In the genomic region with DNA sequence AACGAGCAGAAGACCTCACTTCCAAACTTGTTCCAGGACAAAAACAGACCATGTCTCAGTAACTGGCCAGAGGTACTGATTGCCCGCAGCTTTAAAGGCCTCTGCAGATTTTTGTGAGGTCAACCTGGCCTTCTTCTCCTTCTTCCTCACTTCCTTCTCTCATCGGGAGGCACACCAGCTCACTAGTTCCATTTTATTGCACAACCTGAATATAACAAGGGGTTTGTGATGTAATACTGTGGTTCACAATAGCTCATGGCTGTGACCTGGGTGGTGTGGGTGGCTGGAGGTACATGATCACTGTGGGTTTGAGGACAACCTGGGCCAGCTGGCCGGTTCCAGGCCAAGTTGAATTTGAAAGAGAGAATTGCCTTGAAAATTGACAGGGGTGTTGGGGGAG, we compare ENCODE assay signal across 30 mouse cellular contexts. TPM values are rescaled to one million over a fixed set of nuclear protein-coding genes. Genes with fewer than 3 reads are reported as not detected.
DNase-seq lines count a peak whose midpoint lies in the region; ATAC-seq lines count a peak whose summit lies in the region.
"Had no signal": no experiment of that assay in that cellular context is flagged by ENCODE, and none has a peak within 500 bp of the region (broad histone marks: within the 10 kb centered on the region; RNA-seq: fewer than 3 reads in every experiment).

No protein-coding gene starts in this region.

- 0 out of 2 replicates have a peak overlapping the region, but pooled peaks have one; percentile 16 for H3K9ac ChIP-seq in heart, embryonic 11.5 days (ENCODE audit: low read depth, low read length)
- H3K9ac ChIP-seq in liver, embryonic 11.5 days (ENCODE audit: low read depth, low read length), result no peak overlapping the region
- H3K9ac ChIP-seq: embryonic facial prominence, embryonic 13.5 days; embryonic facial prominence, embryonic 15.5 days; forebrain, embryonic 13.5 days; forebrain, embryonic 15.5 days; forebrain, postnatal 0 days had no signal

- ATAC-seq in heart, embryonic 11.5 days (replicated peaks; ENCODE audit: insufficient number of reproducible peaks, low FRiP score, low TSS enrichment), result no peak
- ATAC-seq in common myeloid progenitor, adult 5-6 weeks (replicated peaks; ENCODE audit: low read depth, poor library complexity, severe bottlenecking), result peak; percentile 29
- peak; percentile 54 for ATAC-seq in megakaryocyte, adult 5-6 weeks (ENCODE audit: poor library complexity, severe bottlenecking)
- no peak for ATAC-seq in liver, embryonic 11.5 days (replicated peaks; ENCODE audit: low FRiP score)
- no peak for ATAC-seq in activated CD4-positive, CD25-positive, alpha-beta regulatory T cell, adult 4 months
- ATAC-seq: CD4-positive, CD25-positive, alpha-beta regulatory T cell, adult 4 months; forebrain, embryonic 13.5 days; forebrain, embryonic 15.5 days; forebrain, postnatal 0 days; Patski had no signal

- H3K36me3 ChIP-seq in heart, embryonic 11.5 days (ENCODE audit: control insufficient read depth, insufficient read depth, low read length), result peaks cover 39% of the 10 kb centered on the region
- peaks cover 63% of the 10 kb centered on the region for H3K36me3 ChIP-seq in liver, embryonic 11.5 days (ENCODE audit: control insufficient read depth, insufficient read depth, low read length)

- H3K4me1 ChIP-seq in heart, embryonic 11.5 days (ENCODE audit: control insufficient read depth, insufficient read depth, low read length), result 0 out of 2 replicates have a peak, but pooled peaks cover 2% of the 10 kb centered on the region
- no peaks in the 10 kb centered on the region for H3K4me1 ChIP-seq in liver, embryonic 11.5 days (replicated peaks; ENCODE audit: control insufficient read depth, insufficient read depth, low read length)
- H3K4me1 ChIP-seq: embryonic facial prominence, embryonic 13.5 days; embryonic facial prominence, embryonic 15.5 days; forebrain, embryonic 13.5 days; forebrain, embryonic 15.5 days had no signal

- no peaks in the 10 kb centered on the region for H3K9me3 ChIP-seq in heart, embryonic 11.5 days (replicated peaks; ENCODE audit: control insufficient read depth, low read length)
- H3K9me3 ChIP-seq in liver, embryonic 11.5 days (ENCODE audit: control insufficient read depth, low read length), result no peaks in the 10 kb centered on the region
- H3K9me3 ChIP-seq: embryonic facial prominence, embryonic 13.5 days; embryonic facial prominence, embryonic 15.5 days; forebrain, embryonic 13.5 days; forebrain, embryonic 15.5 days; G1E had no signal

- no peak overlapping the region for H3K27ac ChIP-seq in heart, embryonic 11.5 days (ENCODE audit: low read depth, low read length)
- no peak overlapping the region for H3K27ac ChIP-seq in liver, embryonic 11.5 days (ENCODE audit: low read depth, low read length)
- H3K27ac ChIP-seq: embryonic facial prominence, embryonic 13.5 days; embryonic facial prominence, embryonic 15.5 days; forebrain, embryonic 13.5 days; forebrain, embryonic 15.5 days had no signal

- H3K4me2 ChIP-seq in heart, embryonic 11.5 days, result no peak overlapping the region
- no peak overlapping the region for H3K4me2 ChIP-seq in liver, embryonic 11.5 days
- H3K4me2 ChIP-seq: embryonic facial prominence, embryonic 13.5 days; embryonic facial prominence, embryonic 15.5 days; forebrain, embryonic 13.5 days; forebrain, embryonic 15.5 days had no signal

- no peak overlapping the region for H3K4me3 ChIP-seq in heart, embryonic 11.5 days (ENCODE audit: low read depth, low read length)
- no peak overlapping the region for H3K4me3 ChIP-seq in liver, embryonic 11.5 days (ENCODE audit: low read depth, low read length)
- H3K4me3 ChIP-seq: embryonic facial prominence, embryonic 13.5 days; embryonic facial prominence, embryonic 15.5 days; erythroblast, embryonic 14.5 days; forebrain, embryonic 13.5 days; forebrain, embryonic 15.5 days had no signal

- WGBS in heart, embryonic 11.5 days (ENCODE audit: insufficient replicate concordance), result 88% methylated on average over 4 of the region's 4 CpGs
- 81% methylated on average over 4 of the region's 4 CpGs for WGBS in liver, embryonic 11.5 days

- no peaks in the 10 kb centered on the region for H3K27me3 ChIP-seq in heart, embryonic 11.5 days (ENCODE audit: control insufficient read depth, insufficient read depth, low read length)
- no peaks in the 10 kb centered on the region for H3K27me3 ChIP-seq in liver, embryonic 11.5 days (replicated peaks; ENCODE audit: control insufficient read depth, insufficient read depth, low read length)
- H3K27me3 ChIP-seq: CH12.LX; embryonic facial prominence, embryonic 13.5 days; embryonic facial prominence, embryonic 15.5 days; forebrain, embryonic 13.5 days; forebrain, embryonic 15.5 days; Patski had no signal

- DNase-seq in heart, adult 18-20 months, result no peak
- DNase-seq in liver, embryonic 11.5 days (ENCODE audit: low spot score), result no peak
- DNase-seq in layer of hippocampus, adult 8-10 months (ENCODE audit: low spot score in 2 of 2), result no peak
- DNase-seq: adrenal gland, adult 8-10 months; B cell, adult 2 months; cerebellum, adult 11 months; cerebellum, adult 18-20 months; cerebellum, adult 8-10 months; cerebellum, adult 9-11 months; cerebellum, postnatal 25 days; embryo, embryonic 11 days; forebrain, postnatal 0 days had no signal

RNA-seq across cellular contexts. Expression of a gene that starts 31.1 kb away (rescaled TPM):
- polyA plus RNA-seq in heart, embryonic 11.5 days (2014; fragmentation: Nextera tagmentation; extraction: Ambion mirVana), result 3.3 and 5.1 TPM in 2 replicates
- 10 to 100 TPM; 14.2 to 14.8 TPM for total RNA-seq in heart, adult 18-20 months (2021)
- total RNA-seq in common myeloid progenitor, adult 5-6 weeks (2017), result 0.09 and 1.4 TPM in 2 replicates
- 0.31 and 0.87 TPM in 2 replicates for total RNA-seq in megakaryocyte, adult 5-6 weeks (2015)
- total RNA-seq in megakaryocyte, adult 5-6 weeks (2017), result 0.88 and 0.98 TPM in 2 replicates
- 3.2 and 4.1 TPM in 2 replicates for polyA plus RNA-seq in liver, embryonic 11.5 days (2014; fragmentation: Nextera tagmentation; extraction: Ambion mirVana)
- total RNA-seq in layer of hippocampus, adult 8-10 months (2022), result 100 to 1,000 TPM; 253 to 279 (median 259) TPM
- polyA plus RNA-seq in activated CD4-positive, CD25-positive, alpha-beta regulatory T cell, adult 4 months (2017; shearing (Covaris generic)), result under 1 TPM in 1 of 2 experiments, not detected in 1; 0.53 TPM
- total RNA-seq: G1E had no signal
- polyA plus RNA-seq: G1E had no signal

RNA-seq across cellular contexts. Expression of a gene that starts 39.8 kb away (rescaled TPM):
- 45.0 and 50.1 TPM in 2 replicates for polyA plus RNA-seq in heart, embryonic 11.5 days (2014; fragmentation: Nextera tagmentation; extraction: Ambion mirVana)
- total RNA-seq in heart, adult 18-20 months (2021), result 10 to 100 TPM; 25.4 to 35.2 TPM
- total RNA-seq in common myeloid progenitor, adult 5-6 weeks (2017), result 150 and 164 TPM in 2 replicates
- total RNA-seq in megakaryocyte, adult 5-6 weeks (2015), result 68.3 and 70.4 TPM in 2 replicates
- total RNA-seq in megakaryocyte, adult 5-6 weeks (2017), result 65.5 and 77.5 TPM in 2 replicates
- 65.7 and 70.3 TPM in 2 replicates for polyA plus RNA-seq in liver, embryonic 11.5 days (2014; fragmentation: Nextera tagmentation; extraction: Ambion mirVana)
- total RNA-seq in layer of hippocampus, adult 8-10 months (2022), result 100 to 1,000 TPM; 120 to 168 (median 151) TPM
- polyA plus RNA-seq in activated CD4-positive, CD25-positive, alpha-beta regulatory T cell, adult 4 months (2017; shearing (Covaris generic)), result 10 to 100 TPM; 53.5 to 55.4 TPM

RNA-seq across cellular contexts. Expression of a gene that starts 59.0 kb away (rescaled TPM):
- polyA plus RNA-seq in heart, embryonic 11.5 days (2014; fragmentation: Nextera tagmentation; extraction: Ambion mirVana), result not detected in 2 replicates
- not detected for total RNA-seq in heart, adult 18-20 months (2021)
- not detected in 2 replicates for total RNA-seq in common myeloid progenitor, adult 5-6 weeks (2017)
- total RNA-seq in megakaryocyte, adult 5-6 weeks (2015), result not detected in 2 replicates
- not detected in 2 replicates for total RNA-seq in megakaryocyte, adult 5-6 weeks (2017)
- polyA plus RNA-seq in liver, embryonic 11.5 days (2014; fragmentation: Nextera tagmentation; extraction: Ambion mirVana), result not detected in 2 replicates
- total RNA-seq in layer of hippocampus, adult 8-10 months (2022), result not detected
- polyA plus RNA-seq in activated CD4-positive, CD25-positive, alpha-beta regulatory T cell, adult 4 months (2017; shearing (Covaris generic)), result not detected
- total RNA-seq: adrenal gland, adult 8-10 months; adrenal gland, postnatal 14 days; adrenal gland, postnatal 4 days; CH12.LX; forebrain, postnatal 0 days; G1E had no signal
- polyA plus RNA-seq: brain, embryonic 14.5 days; CD4-positive, CD25-positive, alpha-beta regulatory T cell, adult 4 months; embryonic facial prominence, embryonic 11.5 days; embryonic facial prominence, embryonic 13.5 days; erythroblast, embryonic 14.5 days; forebrain, embryonic 11.5 days; forebrain, embryonic 13.5 days; forebrain, postnatal 0 days; G1E; Patski had no signal

Comparison
In these comparisons a context has a peak if more than half of its experiments do, and no peak if none do; other contexts are left out.
1. ATAC-seq: peak in common myeloid progenitor, adult 5-6 weeks (single experiment) and megakaryocyte, adult 5-6 weeks (single experiment); none in heart, embryonic 11.5 days (single experiment), liver, embryonic 11.5 days (single experiment) and activated CD4-positive, CD25-positive, alpha-beta regulatory T cell, adult 4 months (single experiment).
2. RNA of a gene that starts 31.1 kb away (total RNA-seq): 253 to 279 TPM in layer of hippocampus, adult 8-10 months; 14.2 to 14.8 TPM in heart, adult 18-20 months, 0.31 to 0.98 TPM in megakaryocyte, adult 5-6 weeks and 0.09 to 1.4 TPM in common myeloid progenitor, adult 5-6 weeks; every median in the first group is over 10 times any median in the second.